Mouse (Mus musculus): ENCODE results near the gene Cd28.

The Cd28 gene

GRCm38 (mm10) chr1:60716567-60716966 lies at the start of gene Cd28:
Gene Cd28, plus strand, starts transcription at chr1:60716800.
- no peak for DNase-seq (ENCODE audit: low spot score)

- peak; percentile 35 for DNase-seq (ENCODE audit: low spot score)
These were observed 48.6 kb upstream of the Cd28 start for GRCm38 (mm10) chr1:60667873-60668616.

- no peak for DNase-seq (ENCODE audit: low spot score)
These were observed 47.6 kb upstream of the Cd28 start for GRCm38 (mm10) chr1:60669048-60669447.

GRCm38 (mm10) chr1:60669664-60670063 lies 46.9 kb upstream of the Cd28 start:
- DNase-seq (ENCODE audit: low spot score) = no peak

GRCm38 (mm10) chr1:60670172-60670571 lies 46.4 kb upstream of the Cd28 start:
- no peak for DNase-seq (ENCODE audit: low spot score)

GRCm38 (mm10) chr1:60683766-60684165 lies 32.8 kb upstream of the Cd28 start:
- DNase-seq (ENCODE audit: low spot score) = no peak

GRCm38 (mm10) chr1:60696115-60696895 lies 20.3 kb upstream of the Cd28 start:
- no peak for DNase-seq (ENCODE audit: low spot score)

GRCm38 (mm10) chr1:60702641-60703040 lies 14.0 kb upstream of the Cd28 start:
- no peak for DNase-seq (ENCODE audit: low spot score)

- no peak for DNase-seq (ENCODE audit: low spot score)
These were observed 3.4 kb upstream of the Cd28 start for GRCm38 (mm10) chr1:60713238-60713637.

GRCm38 (mm10) chr1:60715651-60716196 lies 876 bp upstream of the Cd28 start:
- no peak for DNase-seq (ENCODE audit: low spot score)

- no peak for DNase-seq (ENCODE audit: low spot score)
These were observed 2.0 kb downstream of the Cd28 start for GRCm38 (mm10) chr1:60718580-60718979.

GRCm38 (mm10) chr1:60723555-60723954 lies 7.0 kb downstream of the Cd28 start:
- DNase-seq (ENCODE audit: low spot score) = no peak

- DNase-seq (ENCODE audit: low spot score) = no peak
These were observed 15.3 kb downstream of the Cd28 start for GRCm38 (mm10) chr1:60731940-60732339.

- no peak for DNase-seq (ENCODE audit: low spot score)
These were observed 18.7 kb downstream of the Cd28 start for GRCm38 (mm10) chr1:60735072-60735907.

GRCm38 (mm10) chr1:60735908-60736280 lies 19.3 kb downstream of the Cd28 start:
- DNase-seq (ENCODE audit: low spot score) = no peak

- no peak for DNase-seq (ENCODE audit: low spot score)
These were observed 27.7 kb downstream of the Cd28 start for GRCm38 (mm10) chr1:60744266-60744665.

- peak; percentile 14 for DNase-seq (ENCODE audit: low spot score)
These were observed 29.1 kb downstream of the Cd28 start for GRCm38 (mm10) chr1:60745664-60746063.

- no peak for DNase-seq (ENCODE audit: low spot score)
These were observed 29.6 kb downstream of the Cd28 start for GRCm38 (mm10) chr1:60746153-60746552.

GRCm38 (mm10) chr1:60746856-60747255 lies 30.3 kb downstream of the Cd28 start:
- no peak for DNase-seq (ENCODE audit: low spot score)

GRCm38 (mm10) chr1:60748286-60748685 lies 31.7 kb downstream of the Cd28 start:
- no peak for DNase-seq (ENCODE audit: low spot score)

- no peak for DNase-seq (ENCODE audit: low spot score)
These were observed 32.3 kb downstream of the Cd28 start for GRCm38 (mm10) chr1:60748936-60749335.

- DNase-seq (ENCODE audit: low spot score) = no peak
These were observed 32.8 kb downstream of the Cd28 start for GRCm38 (mm10) chr1:60749346-60749840.
